ENCODE assay signal across 13 mouse cellular contexts in the genomic region with DNA sequence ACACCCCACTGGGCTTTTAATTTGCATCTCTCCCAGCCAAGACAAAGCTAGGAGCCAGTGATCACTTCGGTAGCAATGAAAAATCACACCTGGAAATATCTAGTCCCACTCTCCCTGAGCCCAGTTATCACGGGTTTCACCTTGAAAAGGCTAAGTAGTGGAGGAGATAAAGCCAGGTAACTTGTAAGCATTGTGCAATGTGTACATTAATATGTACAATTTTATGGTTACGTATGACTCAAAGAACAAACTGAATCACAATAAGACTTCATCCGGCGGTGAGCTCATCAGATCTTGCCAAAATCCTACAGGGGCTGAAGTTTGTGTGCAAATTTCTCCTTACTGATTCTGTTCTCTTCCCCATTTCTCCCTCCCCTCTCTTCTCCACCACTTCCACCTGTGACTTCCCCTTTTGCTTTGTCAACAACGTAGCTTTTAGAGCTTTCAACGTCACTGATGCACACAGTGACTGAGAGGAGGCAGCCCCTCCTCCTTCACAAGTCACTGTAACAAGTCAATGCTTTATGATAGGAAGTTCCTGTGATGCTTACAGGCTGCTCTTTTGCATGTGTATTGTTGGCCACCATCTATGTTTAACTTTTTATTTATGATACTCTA. TPM values are rescaled to one million over a fixed set of nuclear protein-coding genes. Genes with fewer than 3 reads are reported as not detected.
DNase-seq lines count a peak whose midpoint lies in the region; ATAC-seq and TF ChIP-seq lines count a peak whose summit lies in the region.
"Had no signal": no experiment of that assay in that cellular context is flagged by ENCODE, and none has a peak within 500 bp of the region (broad histone marks: within the 10 kb centered on the region; RNA-seq: fewer than 3 reads in every experiment).

No protein-coding gene starts in this region.

- no peak for TF ChIP-seq CTCF in small intestine, adult 2 months (IDR thresholded peaks at IDR 0.05; ENCODE audit: extremely low read depth, insufficient read length, insufficient replicate concordance, low read depth, low read length)

- TF ChIP-seq POLR2A in small intestine, adult 2 months (IDR thresholded peaks at IDR 0.05; ENCODE audit: low read depth, low read length): no peak

- DNase-seq in spleen, adult 12 weeks (ENCODE audit: low spot score): peak; percentile 13
- no peak for DNase-seq in spleen, postnatal 4 days (ENCODE audit: low spot score in 2 of 2)
- no peak for DNase-seq in retina, postnatal 1 day
- DNase-seq in urinary bladder, postnatal 14 days (ENCODE audit: low spot score): no peak
- DNase-seq: cerebellum, adult 9-11 months; gastrocnemius, adult 2 months; kidney, adult 18-20 months had no signal

- H3K27me3 ChIP-seq in small intestine, adult 2 months (ENCODE audit: control insufficient read depth, insufficient read depth, low read length): no peaks in the 10 kb centered on the region

- peaks cover 4% of the 10 kb centered on the region; the same call in 1 of the 2 replicates for H3K4me1 ChIP-seq in small intestine, adult 2 months (ENCODE audit: control insufficient read depth, insufficient read depth, insufficient read length, low read length)

- 24% methylated on average over 7 of the region's 7 CpGs for WGBS in small intestine, adult 2 months

- ATAC-seq in CD4-positive, CD25-positive, alpha-beta regulatory T cell, adult 4 months: peak; percentile 72
- peak; percentile 74 for ATAC-seq in granulocyte monocyte progenitor cell, adult 5-6 weeks (replicated peaks; ENCODE audit: poor library complexity, severe bottlenecking)
- ATAC-seq in frontal cortex, adult (ENCODE audit: low TSS enrichment): no peak

- peak overlapping the region; percentile 20; the same call in 1 of the 2 replicates for H3K27ac ChIP-seq in small intestine, adult 2 months (ENCODE audit: insufficient read depth, low read depth, low read length)
- H3K27ac ChIP-seq: embryonic facial prominence, embryonic 10.5 days; forebrain, embryonic 10.5 days had no signal

- no peak overlapping the region for H3K4me3 ChIP-seq in small intestine, adult 2 months (ENCODE audit: low read depth, low read length)
- H3K4me3 ChIP-seq: embryonic facial prominence, embryonic 10.5 days; forebrain, embryonic 10.5 days; gastrocnemius, adult 2 months had no signal

- no peaks in the 10 kb centered on the region for H3K36me3 ChIP-seq in small intestine, adult 2 months (ENCODE audit: control insufficient read depth, insufficient read depth, low read length)
- H3K36me3 ChIP-seq: embryonic facial prominence, embryonic 10.5 days; forebrain, embryonic 10.5 days had no signal

RNA-seq across cellular contexts. Expression of gene Antxr2, which starts 2.1 kb away (rescaled TPM):
- polyA plus RNA-seq in CD4-positive, CD25-positive, alpha-beta regulatory T cell, adult 4 months (2017; shearing (Covaris generic)): 10 to 100 TPM; 11.5 to 12.6 TPM
- total RNA-seq in granulocyte monocyte progenitor cell, adult 5-6 weeks (2014; fragmentation: Nextera tagmentation): 6.1 and 9.5 TPM in 2 replicates
- total RNA-seq in granulocyte monocyte progenitor cell, adult 5-6 weeks (2017): 8.3 and 9.1 TPM in 2 replicates
- 3.2 and 4.7 TPM in 2 replicates for polyA plus RNA-seq in small intestine, adult 2 months (2012; rRNA removed)
